Mouse (Mus musculus) heart, embryonic 14.5 days (tissue): ENCODE measurements around the gene Vmn1r222. TPM values are rescaled to one million over a fixed set of nuclear protein-coding genes. Genes with fewer than 3 reads are reported as not detected.
"Not testable (repeated sequence)": the region's sequence is repeated elsewhere in the genome, so short reads cannot be mapped to it uniquely, and the experiment has no call there.

Source experiments
- ATAC-seq: fragments of 200-750 bp; cut with Nextera tagmentation; 2 replicates; pipeline ENCODE4 v1.8.0; 2017; ENCODE audit warnings: low read depth, moderate TSS enrichment; ENCODE audit not compliant: insufficient number of reproducible peaks, insufficient read depth, low FRiP score
- H3K27ac ChIP-seq, 2 experiments: fragments of 200-500 bp in 1 of 2; fragments of 300-500 bp in 1 of 2; sonication (generic) in 1 of 2; replicated peaks in 1 of 2; 2 replicates each; pipeline ENCODE4 v1.5.1; 2012 to 2014; ENCODE audit warnings: low read depth in 2 of 2, low read length in 2 of 2, control low read depth in 1 of 2, mild to moderate bottlenecking in 1 of 2, mixed read lengths in 1 of 2; ENCODE audit not compliant: control insufficient read depth in 1 of 2, insufficient read depth in 1 of 2
- H3K27me3 ChIP-seq: fragments of 300-500 bp; sonication (generic); 2 replicates; pipeline ENCODE4 v1.6.1; 2014; ENCODE audit warnings: mild to moderate bottlenecking, low read length, control low read depth; ENCODE audit not compliant: control insufficient read depth, insufficient read depth
- H3K36me3 ChIP-seq: fragments of 300-500 bp; sonication (generic); 2 replicates; pipeline ENCODE4 v1.6.1; 2014; ENCODE audit warnings: mild to moderate bottlenecking, control low read depth, low read length, mixed read lengths; ENCODE audit not compliant: control insufficient read depth, insufficient read depth
- H3K4me1 ChIP-seq, 2 experiments: fragments of 200-500 bp in 1 of 2; fragments of 300-500 bp in 1 of 2; sonication (generic) in 1 of 2; 2 replicates each; pipeline ENCODE4 v1.6.1; 2012 to 2014; ENCODE audit warnings: low read length in 2 of 2, control low read depth in 1 of 2, mixed read lengths in 1 of 2; ENCODE audit not compliant: control insufficient read depth in 2 of 2, insufficient read depth in 2 of 2
- H3K4me2 ChIP-seq: fragments of 300-500 bp; sonication (generic); 2 replicates; pipeline ENCODE4 v1.6.1; 2014; ENCODE audit warnings: mild to moderate bottlenecking, low read length
- H3K4me3 ChIP-seq, 2 experiments: fragments of 200-500 bp in 1 of 2; fragments of 300-500 bp in 1 of 2; sonication (generic) in 1 of 2; 2 replicates each; pipeline ENCODE4 v1.5.1; 2012 to 2014; ENCODE audit warnings: low read length in 2 of 2, mild to moderate bottlenecking in 2 of 2, control low read depth in 1 of 2, low read depth in 1 of 2, moderate library complexity in 1 of 2; ENCODE audit not compliant: control insufficient read depth in 1 of 2, insufficient read depth in 1 of 2
- H3K9ac ChIP-seq: fragments of 300-500 bp; sonication (generic); 2 replicates; pipeline ENCODE4 v1.6.1; 2014; ENCODE audit warnings: mild to moderate bottlenecking, low read length
- H3K9me3 ChIP-seq: fragments of 300-500 bp; sonication (generic); 2 replicates; pipeline ENCODE4 v1.6.1; 2016; ENCODE audit warnings: low read length, control low read depth; ENCODE audit not compliant: control insufficient read depth
- WGBS: fragments of 180-500 bp; shearing (Covaris S2); extraction: QIAGEN DNeasy Blood & Tissue Kit; methylation state at CpG from one replicate; pipeline ENCODE4 v1.1.7; 2014; 5-methylcytosine and 5-hydroxymethylcytosine counted together
- polyA plus RNA-seq: library from polyadenylated mRNA; unstranded; fragments of >200 nt; fragmentation: Nextera tagmentation; extraction: Ambion mirVana; gene quantifications from 2 replicates; pipeline ENCODE4 v1.2.1, GENCODE M21; 2014

The Vmn1r222 gene
- polyA plus RNA-seq, 1 experiment from 2014 or later, result not detected

DNA sequence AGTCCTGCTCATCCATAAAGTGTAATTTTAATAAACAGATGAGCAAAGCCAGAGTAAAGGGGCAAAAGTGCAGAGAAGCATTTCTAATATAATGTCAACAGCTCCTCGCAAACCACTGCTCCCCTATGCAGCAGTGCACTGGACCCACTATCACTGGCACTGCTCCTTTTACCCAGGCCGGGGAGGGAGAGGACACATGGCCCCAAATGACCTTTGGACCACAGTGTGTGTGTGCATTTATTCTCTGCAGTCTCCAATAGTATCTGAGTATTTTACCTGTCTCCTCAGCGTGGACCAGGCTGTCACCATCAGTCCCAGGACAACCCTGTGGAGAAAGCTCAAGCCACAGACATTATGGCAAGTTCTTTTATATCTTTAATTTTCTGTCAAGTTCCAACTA lies 32.9 kb upstream of the Vmn1r222 start:
- not testable (repeated sequence) for H3K27ac ChIP-seq, H3K36me3 ChIP-seq, ATAC-seq, H3K4me2 ChIP-seq, H3K9me3 ChIP-seq, H3K4me3 ChIP-seq, H3K9ac ChIP-seq, H3K27me3 ChIP-seq, H3K4me1 ChIP-seq
- 77% methylated on average over 3 of the region's 3 CpGs for WGBS

DNA sequence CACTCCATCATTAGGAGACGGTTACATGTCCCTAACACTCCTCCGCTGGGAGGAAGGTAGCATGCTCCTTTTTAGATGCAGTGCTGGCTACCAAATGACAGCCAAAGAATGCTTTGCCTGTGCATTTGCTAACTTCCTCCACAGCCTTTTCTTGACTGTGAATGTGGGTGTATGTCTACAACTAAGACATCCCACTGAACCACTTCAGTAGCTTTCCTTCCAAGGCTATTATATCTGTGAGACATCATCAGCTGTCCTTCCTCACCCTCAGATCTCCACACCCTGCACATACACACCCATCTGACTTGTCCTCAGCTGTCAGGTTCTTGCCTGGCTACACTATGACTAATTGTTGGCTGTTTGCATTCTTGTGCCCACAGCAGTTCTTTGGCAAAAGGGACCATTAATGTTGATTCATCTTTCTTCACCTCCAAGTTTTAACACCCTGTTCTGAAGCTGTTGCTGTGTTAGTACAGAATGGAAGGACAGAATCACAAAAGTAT lies 22.9 kb upstream of the Vmn1r222 start:
- Histone ChIP-seq H3K27me3 (no peaks in the 10 kb centered on the region), H3K9ac (no peak overlapping the region), H3K9me3 (peaks cover 4% of the 10 kb centered on the region; the same call in 1 of the 2 replicates), H3K4me1 (no peaks in the 10 kb centered on the region), H3K4me2 (no peak overlapping the region), H3K36me3 (no peaks in the 10 kb centered on the region), H3K4me3 (no peak overlapping the region), H3K27ac (no peak overlapping the region)
- 82% methylated on average over 2 of the region's 2 CpGs for WGBS
- ATAC-seq, result no peak

- not testable (repeated sequence) for H3K4me3 ChIP-seq, H3K4me1 ChIP-seq
Measured at GRCm38 (mm10) chr13:23246834-23247233, 11.1 kb upstream of the Vmn1r222 start, which contains the start of gene Vmn1r223. Vmn1r223 (plus strand) TSS chr13:23247134.

DNA sequence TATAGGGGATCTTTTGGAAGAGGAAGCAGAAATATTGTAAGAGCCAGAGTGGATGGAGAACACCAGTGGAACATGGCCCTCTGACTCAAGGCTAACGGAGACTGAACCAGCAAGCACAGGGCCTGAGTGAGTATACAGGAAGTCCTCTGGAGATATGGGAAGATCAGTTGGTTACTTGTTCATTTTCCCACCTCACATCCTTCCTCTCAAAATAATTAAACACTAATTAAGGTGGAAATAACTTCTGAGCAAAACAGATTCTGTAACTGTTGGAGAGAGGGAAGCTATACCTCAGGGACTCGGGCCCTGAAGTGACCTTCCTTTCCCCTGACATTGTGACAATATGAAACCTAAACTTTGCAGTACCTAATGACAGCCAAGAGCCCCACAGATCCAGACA lies 21.9 kb downstream of the Vmn1r222 start, which contains the start of gene Vmn1r221:
Gene Vmn1r221 (plus strand): TSS at position 301 of the 400 bp plus-strand sequence.
- not testable (repeated sequence) for H3K4me1 ChIP-seq, H3K36me3 ChIP-seq, H3K27me3 ChIP-seq, H3K4me2 ChIP-seq, H3K27ac ChIP-seq, H3K9ac ChIP-seq, H3K9me3 ChIP-seq, ATAC-seq, H3K4me3 ChIP-seq
- WGBS, result 65% methylated on average over 2 of the region's 2 CpGs

More at GRCm38 (mm10) chr13:23246834-23247233, 11.1 kb upstream of the Vmn1r222 start, which contains the start of gene Vmn1r223:
- not testable (repeated sequence) for H3K36me3 ChIP-seq, H3K27me3 ChIP-seq, ATAC-seq, H3K9me3 ChIP-seq, H3K27ac ChIP-seq, H3K4me2 ChIP-seq, H3K9ac ChIP-seq
- 76% methylated on average over 1 of the region's 1 CpGs for WGBS

- not testable (repeated sequence) for H3K27ac ChIP-seq, H3K27me3 ChIP-seq, H3K9me3 ChIP-seq, H3K36me3 ChIP-seq, H3K4me2 ChIP-seq, ATAC-seq, H3K9ac ChIP-seq, H3K4me3 ChIP-seq, H3K4me1 ChIP-seq
- 65% methylated on average over 1 of the region's 1 CpGs for WGBS
Measured at GRCm38 (mm10) chr13:23203885-23204284, 31.9 kb downstream of the Vmn1r222 start.

DNA sequence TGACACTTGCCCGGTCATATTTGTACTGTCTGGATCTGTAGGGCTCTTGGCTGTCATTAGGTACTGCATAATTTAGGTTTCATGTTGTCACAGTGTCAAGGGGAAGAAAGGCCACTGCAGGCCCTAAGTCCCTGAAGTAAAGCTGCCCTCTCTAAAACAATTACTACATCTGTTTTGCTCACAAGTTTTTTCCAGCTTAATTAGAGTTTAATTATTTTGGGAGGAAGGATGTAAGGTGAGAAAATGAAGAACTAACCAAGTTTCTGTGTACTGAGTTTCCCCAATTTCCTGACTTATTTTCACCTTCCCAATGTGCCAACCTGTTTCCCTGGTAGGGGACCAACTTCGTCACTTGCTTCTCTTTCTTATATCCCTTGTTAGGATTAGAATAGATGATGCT lies 47.9 kb downstream of the Vmn1r222 start, which contains the start of gene Vmn1r220:
Gene Vmn1r220 (minus strand): TSS at position 101 of the 400 bp plus-strand sequence.
- no peak for ATAC-seq
- 67% methylated on average over 2 of the region's 2 CpGs for WGBS
- Histone ChIP-seq H3K27me3 (no peaks in the 10 kb centered on the region), H3K36me3 (no peaks in the 10 kb centered on the region), H3K9ac (no peak within 1 kb of the TSS), H3K4me2 (no peak within 1 kb of the TSS), H3K27ac (no peak within 1 kb of the TSS), H3K4me3 (no peak within 1 kb of the TSS), H3K9me3 (no peaks in the 10 kb centered on the region), H3K4me1 (no peaks in the 10 kb centered on the region)

Other genes with a start within 250 kb of the Vmn1r222 start
- not detected in 2 replicates for gene Vmn1r213, start 228.3 kb downstream of the Vmn1r222 start, polyA plus RNA-seq
- gene Vmn1r214, start 205.5 kb downstream of the Vmn1r222 start, polyA plus RNA-seq, result not detected in 2 replicates
- gene Vmn1r215, start 167.9 kb downstream of the Vmn1r222 start, polyA plus RNA-seq, result not detected in 2 replicates
- gene Vmn1r217, start 117.7 kb downstream of the Vmn1r222 start, polyA plus RNA-seq, result not detected in 2 replicates
- gene Vmn1r218, start 102.8 kb downstream of the Vmn1r222 start, polyA plus RNA-seq, result not detected in 2 replicates
- gene Vmn1r219, start 76.6 kb downstream of the Vmn1r222 start, polyA plus RNA-seq, result not detected in 2 replicates
- not detected in 2 replicates for gene Vmn1r220, start 48.0 kb downstream of the Vmn1r222 start, polyA plus RNA-seq
- not detected in 2 replicates for gene Vmn1r221, start 21.8 kb downstream of the Vmn1r222 start, polyA plus RNA-seq
- gene Vmn1r223, start 11.2 kb upstream of the Vmn1r222 start, polyA plus RNA-seq, result not detected in 2 replicates
- 39.5 and 41.0 TPM in 2 replicates for gene Zfp322a, start 133.3 kb upstream of the Vmn1r222 start, polyA plus RNA-seq
- 8.3 and 9.1 TPM in 2 replicates for gene Abt1, start 187.9 kb upstream of the Vmn1r222 start, polyA plus RNA-seq
- 1.7 and 1.9 TPM in 2 replicates for gene Btn1a1, start 230.0 kb upstream of the Vmn1r222 start, polyA plus RNA-seq